Mouse (Mus musculus): ENCODE data around the gene Errfi1. TPM values are rescaled to one million over a fixed set of nuclear protein-coding genes. Genes with fewer than 3 reads are reported as not detected.

The Errfi1 gene
- polyA plus RNA-seq, 1 experiment from 2014 or later = 12.8 TPM

- H3K9ac ChIP-seq (ENCODE audit: low read length) = no peak overlapping the region
- WGBS = 80% methylated on average over 12 of the region's 12 CpGs
These were observed 16.8 kb upstream of the Errfi1 start for GRCm38 (mm10) chr4:150836961-150837360.

GRCm38 (mm10) chr4:150837458-150837857 is 16.3 kb upstream of the Errfi1 start:
- H3K4me3 ChIP-seq (ENCODE audit: low read length) = no peak overlapping the region
- H3K36me3 ChIP-seq (ENCODE audit: control insufficient read depth, insufficient read depth) = no peaks in the 10 kb centered on the region
- H3K9ac ChIP-seq (ENCODE audit: low read length) = no peak overlapping the region
- H3K4me1 ChIP-seq (ENCODE audit: control insufficient read depth, insufficient read depth, low read length) = no peaks in the 10 kb centered on the region
- no peak overlapping the region for H3K27ac ChIP-seq (ENCODE audit: low read length)
- no peaks in the 10 kb centered on the region for H3K27me3 ChIP-seq (ENCODE audit: control insufficient read depth, insufficient read depth, low read length)
- H3K9me3 ChIP-seq (replicated peaks; ENCODE audit: control insufficient read depth, low read length) = no peaks in the 10 kb centered on the region
- no peak for ATAC-seq (replicated peaks; ENCODE audit: extremely low read depth, insufficient read depth, low FRiP score)
- no peak overlapping the region for H3K4me2 ChIP-seq (ENCODE audit: low read depth, low read length)
- WGBS = 61% methylated on average over 6 of the region's 6 CpGs

More at GRCm38 (mm10) chr4:150836961-150837360, 16.8 kb upstream of the Errfi1 start:
- ATAC-seq (replicated peaks; ENCODE audit: extremely low read depth, insufficient read depth, low FRiP score) = no peak
- Histone ChIP-seq H3K4me1 (ENCODE audit: control insufficient read depth, insufficient read depth, low read length) (no peaks in the 10 kb centered on the region), H3K4me3 (ENCODE audit: low read length) (no peak overlapping the region), H3K27ac (ENCODE audit: low read length) (no peak overlapping the region), H3K27me3 (ENCODE audit: control insufficient read depth, insufficient read depth, low read length) (no peaks in the 10 kb centered on the region), H3K4me2 (ENCODE audit: low read depth, low read length) (no peak overlapping the region), H3K36me3 (ENCODE audit: control insufficient read depth, insufficient read depth) (no peaks in the 10 kb centered on the region), H3K9me3 (replicated peaks; ENCODE audit: control insufficient read depth, low read length) (no peaks in the 10 kb centered on the region)

GRCm38 (mm10) chr4:150842045-150842444 is 11.7 kb upstream of the Errfi1 start:
- Histone ChIP-seq H3K4me3 (ENCODE audit: low read length) (no peak overlapping the region), H3K27me3 (ENCODE audit: control insufficient read depth, insufficient read depth, low read length) (no peaks in the 10 kb centered on the region), H3K4me1 (ENCODE audit: control insufficient read depth, insufficient read depth, low read length) (0 out of 2 replicates have a peak, but pooled peaks cover 4% of the 10 kb centered on the region), H3K9me3 (replicated peaks; ENCODE audit: control insufficient read depth, low read length) (no peaks in the 10 kb centered on the region), H3K36me3 (ENCODE audit: control insufficient read depth, insufficient read depth) (no peaks in the 10 kb centered on the region), H3K4me2 (ENCODE audit: low read depth, low read length) (no peak overlapping the region), H3K9ac (ENCODE audit: low read length) (no peak overlapping the region), H3K27ac (ENCODE audit: low read length) (no peak overlapping the region)
- 59% methylated on average over 5 of the region's 5 CpGs for WGBS
- no peak for ATAC-seq (replicated peaks; ENCODE audit: extremely low read depth, insufficient read depth, low FRiP score)

- 0 out of 2 replicates have a peak, but pooled peaks cover 4% of the 10 kb centered on the region for H3K4me1 ChIP-seq (ENCODE audit: control insufficient read depth, insufficient read depth, low read length)
- H3K27ac ChIP-seq (ENCODE audit: low read length) = no peak overlapping the region
- no peak for ATAC-seq (replicated peaks; ENCODE audit: extremely low read depth, insufficient read depth, low FRiP score)
- no peak overlapping the region for H3K4me2 ChIP-seq (ENCODE audit: low read depth, low read length)
- peaks cover 1% of the 10 kb centered on the region; the same call in 1 of the 2 replicates for H3K27me3 ChIP-seq (ENCODE audit: control insufficient read depth, insufficient read depth, low read length)
- 73% methylated on average over 7 of the region's 7 CpGs for WGBS
- H3K9me3 ChIP-seq (replicated peaks; ENCODE audit: control insufficient read depth, low read length) = no peaks in the 10 kb centered on the region
- no peak overlapping the region for H3K4me3 ChIP-seq (ENCODE audit: low read length)
- H3K36me3 ChIP-seq (ENCODE audit: control insufficient read depth, insufficient read depth) = no peaks in the 10 kb centered on the region
- no peak overlapping the region for H3K9ac ChIP-seq (ENCODE audit: low read length)
These were observed 10.5 kb upstream of the Errfi1 start for GRCm38 (mm10) chr4:150843181-150843580.

- Histone ChIP-seq H3K4me3 (ENCODE audit: low read length) (no peak overlapping the region), H3K9ac (ENCODE audit: low read length) (no peak overlapping the region), H3K36me3 (ENCODE audit: control insufficient read depth, insufficient read depth) (no peaks in the 10 kb centered on the region), H3K4me1 (ENCODE audit: control insufficient read depth, insufficient read depth, low read length) (0 out of 2 replicates have a peak, but pooled peaks cover 4% of the 10 kb centered on the region), H3K4me2 (ENCODE audit: low read depth, low read length) (no peak overlapping the region), H3K27me3 (ENCODE audit: control insufficient read depth, insufficient read depth, low read length) (peaks cover 2% of the 10 kb centered on the region; the same call in 1 of the 2 replicates), H3K9me3 (replicated peaks; ENCODE audit: control insufficient read depth, low read length) (no peaks in the 10 kb centered on the region), H3K27ac (ENCODE audit: low read length) (no peak overlapping the region)
- no peak for ATAC-seq (replicated peaks; ENCODE audit: extremely low read depth, insufficient read depth, low FRiP score)
- WGBS = 80% methylated on average over 8 of the region's 8 CpGs
These were observed 7.4 kb upstream of the Errfi1 start for GRCm38 (mm10) chr4:150846316-150846715.

GRCm38 (mm10) chr4:150849964-150850363 is 3.8 kb upstream of the Errfi1 start:
- no peaks in the 10 kb centered on the region for H3K9me3 ChIP-seq (replicated peaks; ENCODE audit: control insufficient read depth, low read length)
- no peak for ATAC-seq (replicated peaks; ENCODE audit: extremely low read depth, insufficient read depth, low FRiP score)
- H3K9ac ChIP-seq (ENCODE audit: low read length) = no peak overlapping the region
- no peak overlapping the region for H3K4me2 ChIP-seq (ENCODE audit: low read depth, low read length)
- no peak overlapping the region for H3K4me3 ChIP-seq (ENCODE audit: low read length)
- no peaks in the 10 kb centered on the region for H3K36me3 ChIP-seq (ENCODE audit: control insufficient read depth, insufficient read depth)
- H3K27me3 ChIP-seq (ENCODE audit: control insufficient read depth, insufficient read depth, low read length) = peaks cover 2% of the 10 kb centered on the region; the same call in 1 of the 2 replicates
- H3K4me1 ChIP-seq (ENCODE audit: control insufficient read depth, insufficient read depth, low read length) = 0 out of 2 replicates have a peak, but pooled peaks cover 9% of the 10 kb centered on the region
- H3K27ac ChIP-seq (ENCODE audit: low read length) = no peak overlapping the region
- WGBS = 51% methylated on average over 10 of the region's 10 CpGs

GRCm38 (mm10) chr4:150850893-150851292 is 2.8 kb upstream of the Errfi1 start:
- Histone ChIP-seq H3K9ac (ENCODE audit: low read length) (no peak overlapping the region), H3K36me3 (ENCODE audit: control insufficient read depth, insufficient read depth) (no peaks in the 10 kb centered on the region), H3K27ac (ENCODE audit: low read length) (no peak overlapping the region), H3K27me3 (ENCODE audit: control insufficient read depth, insufficient read depth, low read length) (peaks cover 2% of the 10 kb centered on the region; the same call in 1 of the 2 replicates), H3K4me1 (ENCODE audit: control insufficient read depth, insufficient read depth, low read length) (0 out of 2 replicates have a peak, but pooled peaks cover 9% of the 10 kb centered on the region), H3K4me3 (ENCODE audit: low read length) (no peak overlapping the region), H3K4me2 (ENCODE audit: low read depth, low read length) (no peak overlapping the region), H3K9me3 (replicated peaks; ENCODE audit: control insufficient read depth, low read length) (no peaks in the 10 kb centered on the region)
- WGBS = 81% methylated on average over 4 of the region's 4 CpGs
- no peak for ATAC-seq (replicated peaks; ENCODE audit: extremely low read depth, insufficient read depth, low FRiP score)

- WGBS = 67% methylated on average over 8 of the region's 8 CpGs
- ATAC-seq (replicated peaks; ENCODE audit: extremely low read depth, insufficient read depth, low FRiP score) = no peak
- Histone ChIP-seq H3K4me1 (ENCODE audit: control insufficient read depth, insufficient read depth, low read length) (peaks cover 8% of the 10 kb centered on the region; the same call in 1 of the 2 replicates), H3K9ac (ENCODE audit: low read length) (no peak overlapping the region), H3K36me3 (ENCODE audit: control insufficient read depth, insufficient read depth) (no peaks in the 10 kb centered on the region), H3K27ac (ENCODE audit: low read length) (no peak overlapping the region), H3K27me3 (ENCODE audit: control insufficient read depth, insufficient read depth, low read length) (peaks cover 2% of the 10 kb centered on the region; the same call in 1 of the 2 replicates), H3K4me3 (ENCODE audit: low read length) (no peak overlapping the region), H3K9me3 (replicated peaks; ENCODE audit: control insufficient read depth, low read length) (no peaks in the 10 kb centered on the region), H3K4me2 (ENCODE audit: low read depth, low read length) (no peak overlapping the region)
These were observed 1.7 kb upstream of the Errfi1 start for GRCm38 (mm10) chr4:150852045-150852444.

- WGBS = 57% methylated on average over 4 of the region's 4 CpGs
- H3K27ac ChIP-seq (ENCODE audit: low read length) = no peak overlapping the region
- H3K9ac ChIP-seq (ENCODE audit: low read length) = no peak overlapping the region
These were observed 1.2 kb upstream of the Errfi1 start for GRCm38 (mm10) chr4:150852479-150852878.

More at GRCm38 (mm10) chr4:150852479-150852878, 1.2 kb upstream of the Errfi1 start:
- ATAC-seq (replicated peaks; ENCODE audit: extremely low read depth, insufficient read depth, low FRiP score) = no peak
- H3K36me3 ChIP-seq (ENCODE audit: control insufficient read depth, insufficient read depth) = no peaks in the 10 kb centered on the region
- H3K4me3 ChIP-seq (ENCODE audit: low read length) = no peak overlapping the region
- H3K4me2 ChIP-seq (ENCODE audit: low read depth, low read length) = no peak overlapping the region
- H3K9me3 ChIP-seq (replicated peaks; ENCODE audit: control insufficient read depth, low read length) = no peaks in the 10 kb centered on the region
- H3K27me3 ChIP-seq (ENCODE audit: control insufficient read depth, insufficient read depth, low read length) = peaks cover 2% of the 10 kb centered on the region; the same call in 1 of the 2 replicates
- H3K4me1 ChIP-seq (ENCODE audit: control insufficient read depth, insufficient read depth, low read length) = peaks cover 8% of the 10 kb centered on the region; the same call in 1 of the 2 replicates
